Mouse (Mus musculus): ENCODE measurements at regions not wholly inside any gene's neighbourhood (a gene's known extent, or its start where the extent isn't known, plus 50 kb on each side); places are given as distances from the start of the nearest gene placed in this dataset.

- TF ChIP-seq HCFC1 (IDR thresholded peaks at IDR 0.05; ENCODE audit: low read depth, low read length) = no peak
- TF ChIP-seq ZKSCAN1 (IDR thresholded peaks at IDR 0.05; ENCODE audit: low read depth, low read length) = no peak
- no peak for TF ChIP-seq ELF1 (IDR thresholded peaks at IDR 0.05; ENCODE audit: low read depth, low read length)
- no peak for TF ChIP-seq POLR2A (IDR thresholded peaks at IDR 0.05; ENCODE audit: control insufficient read depth in 1 of 2, insufficient read depth in 1 of 2, low read depth in 1 of 2, low read length in 2 of 2, poor library complexity in 1 of 2)
- TF ChIP-seq MAFK (IDR thresholded peaks at IDR 0.05; ENCODE audit: borderline replicate concordance, low read depth, low read length) = no peak
- no peak for TF ChIP-seq SMC3 (IDR thresholded peaks at IDR 0.05; ENCODE audit: low read depth, low read length)
- TF ChIP-seq CTCF (IDR thresholded peaks at IDR 0.05 in 2 of 3, conservative IDR thresholded peaks at IDR 0.05 in 1 of 3; ENCODE audit: control insufficient read depth in 1 of 3, insufficient read depth in 1 of 3, low read depth in 2 of 3, low read length in 3 of 3, poor library complexity in 1 of 3, severe bottlenecking in 1 of 3) = no peak
- no peak for TF ChIP-seq TAL1 (IDR thresholded peaks at IDR 0.05; ENCODE audit: low read length)
- TF ChIP-seq GABPA (IDR thresholded peaks at IDR 0.05; ENCODE audit: low read depth, low read length) = no peak
These were observed 296.4 kb upstream of the Tbx3 start for GRCm38 (mm10) chr5:119373774-119374700.
